Mouse (Mus musculus): ENCODE measurements at regions not wholly inside any gene's neighbourhood (a gene's known extent, or its start where the extent isn't known, plus 50 kb on each side); places are given as distances from the start of the nearest gene placed in this dataset.

DNA sequence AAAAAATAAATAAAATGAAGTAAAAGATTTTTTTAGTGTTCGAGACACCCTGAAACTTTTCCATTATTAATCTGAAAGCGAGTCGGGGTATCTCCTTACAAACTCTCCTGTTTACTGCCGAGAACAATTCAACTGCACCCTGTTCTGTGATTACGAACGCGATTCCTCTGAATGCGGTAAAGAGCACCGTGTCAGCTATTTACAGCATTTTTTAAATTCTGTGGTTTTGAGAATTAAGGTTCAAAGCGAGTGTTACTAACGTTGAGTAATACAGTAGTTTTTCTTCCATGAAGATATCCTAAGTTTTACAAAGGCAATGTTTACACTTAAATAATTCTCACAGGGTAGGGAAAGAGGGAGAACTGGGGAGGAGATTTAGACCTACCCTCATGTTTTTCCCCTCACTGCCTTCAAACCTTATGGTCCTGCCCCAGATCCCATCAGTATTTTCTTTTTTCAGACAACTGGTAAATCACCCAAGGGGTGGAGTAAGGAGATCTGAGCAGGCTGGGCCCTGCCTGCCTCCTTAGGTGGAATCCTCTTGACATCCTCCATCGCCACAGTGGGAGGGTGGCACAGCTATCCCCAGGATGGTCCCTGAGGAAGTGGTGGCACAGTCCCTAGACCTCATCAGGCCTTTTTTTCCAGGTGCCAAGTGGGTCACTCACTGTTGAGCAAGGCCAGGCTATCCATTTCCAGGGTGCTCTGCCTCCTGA lies 89.9 kb upstream of the Cited2 start:
- Histone ChIP-seq H3K36me3 (ENCODE audit: control insufficient read depth, insufficient read depth, low read length) (no peaks in the 10 kb centered on the region), H3K4me2 (no peak overlapping the region), H3K4me1 (ENCODE audit: control insufficient read depth, insufficient read depth, low read length) (no peaks in the 10 kb centered on the region; the same call in 1 of the 2 replicates), H3K9me3 (replicated peaks; ENCODE audit: control insufficient read depth, low read length) (no peaks in the 10 kb centered on the region), H3K9ac (ENCODE audit: low read depth, low read length) (no peak overlapping the region), H3K4me3 (ENCODE audit: low read depth, low read length) (no peak overlapping the region), H3K27ac (ENCODE audit: low read depth, low read length) (no peak overlapping the region), H3K27me3 (ENCODE audit: control insufficient read depth, insufficient read depth, low read length) (no peaks in the 10 kb centered on the region)
- ATAC-seq (replicated peaks; ENCODE audit: insufficient number of reproducible peaks, low FRiP score, low TSS enrichment) = no peak
- 80% methylated on average over 12 of the region's 12 CpGs for WGBS (ENCODE audit: insufficient replicate concordance)

DNA sequence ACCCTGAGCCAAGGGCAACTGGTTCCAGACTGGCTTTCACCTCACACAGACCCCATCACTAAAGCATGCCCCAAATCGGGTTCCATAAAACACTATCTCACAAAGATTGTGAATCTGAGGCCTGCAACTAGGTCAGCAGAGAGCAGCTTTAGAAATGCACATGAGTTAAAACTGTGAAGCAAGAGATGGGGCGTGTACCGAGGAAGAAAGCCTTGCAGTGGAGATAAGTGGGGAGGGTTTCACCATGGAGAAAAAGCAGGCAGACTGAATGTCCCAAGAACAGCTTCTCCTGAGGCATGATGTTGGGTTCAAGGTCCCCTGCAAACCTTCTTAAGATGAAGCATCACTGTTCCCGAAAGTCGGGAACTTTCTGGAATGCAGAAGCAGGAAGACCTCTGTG lies 77.7 kb upstream of the Cited2 start:
- 72% methylated on average over 5 of the region's 5 CpGs for WGBS (ENCODE audit: insufficient replicate concordance)
- Histone ChIP-seq H3K9ac (ENCODE audit: low read depth, low read length) (no peak overlapping the region), H3K27ac (ENCODE audit: low read depth, low read length) (no peak overlapping the region), H3K27me3 (ENCODE audit: control insufficient read depth, insufficient read depth, low read length) (no peaks in the 10 kb centered on the region), H3K4me1 (ENCODE audit: control insufficient read depth, insufficient read depth, low read length) (peaks cover 3% of the 10 kb centered on the region; the same call in 1 of the 2 replicates), H3K36me3 (ENCODE audit: control insufficient read depth, insufficient read depth, low read length) (no peaks in the 10 kb centered on the region), H3K4me2 (no peak overlapping the region), H3K4me3 (ENCODE audit: low read depth, low read length) (no peak overlapping the region), H3K9me3 (replicated peaks; ENCODE audit: control insufficient read depth, low read length) (no peaks in the 10 kb centered on the region)
- no peak for ATAC-seq (replicated peaks; ENCODE audit: insufficient number of reproducible peaks, low FRiP score, low TSS enrichment)

DNA sequence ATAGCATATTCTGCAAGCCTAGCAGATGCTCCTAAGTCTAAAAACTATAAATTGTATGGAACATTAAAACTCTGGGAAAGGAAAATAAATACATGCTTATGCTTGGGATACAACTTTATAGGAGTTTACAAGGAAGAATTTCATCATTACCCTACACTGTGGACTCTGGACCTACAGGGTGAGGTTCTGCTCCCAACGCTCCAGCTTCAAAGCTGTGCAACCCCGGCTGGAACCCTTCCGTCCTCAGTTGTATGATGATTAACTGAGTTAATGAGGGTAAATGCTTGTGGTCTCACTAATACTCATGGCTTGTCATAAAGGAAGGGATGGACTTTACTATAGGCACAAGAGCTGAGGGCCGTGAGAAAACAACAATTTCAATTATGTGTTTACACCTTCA lies 76.6 kb upstream of the Cited2 start:
- 87% methylated on average over 4 of the region's 4 CpGs for WGBS (ENCODE audit: insufficient replicate concordance)
- H3K4me3 ChIP-seq (ENCODE audit: low read depth, low read length) = no peak overlapping the region
- H3K36me3 ChIP-seq (ENCODE audit: control insufficient read depth, insufficient read depth, low read length) = no peaks in the 10 kb centered on the region

DNA sequence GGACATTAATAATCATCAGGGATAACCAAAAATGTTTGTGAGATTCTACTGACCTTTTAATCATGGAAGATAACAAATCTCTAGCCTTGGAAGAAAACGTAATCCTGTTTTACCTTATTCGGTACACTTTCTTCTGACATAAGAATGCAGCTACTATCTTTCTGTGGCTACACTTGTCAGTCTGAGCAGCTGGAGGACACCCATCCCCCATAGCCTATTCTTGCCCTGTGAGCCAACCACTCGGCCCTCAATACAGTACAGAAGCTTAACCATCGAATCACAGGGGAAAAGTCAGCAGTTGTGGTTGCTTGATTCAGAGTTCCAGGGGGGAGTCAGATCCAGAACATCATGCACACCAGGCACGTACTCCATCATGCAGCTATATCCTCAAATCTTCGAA lies 74.9 kb upstream of the Cited2 start:
- H3K36me3 ChIP-seq (ENCODE audit: control insufficient read depth, insufficient read depth, low read length) = no peaks in the 10 kb centered on the region
- no peaks in the 10 kb centered on the region for H3K9me3 ChIP-seq (replicated peaks; ENCODE audit: control insufficient read depth, low read length)
- WGBS (ENCODE audit: insufficient replicate concordance) = 42% methylated on average over 6 of the region's 6 CpGs
- H3K4me2 ChIP-seq = no peak overlapping the region
- H3K4me3 ChIP-seq (ENCODE audit: low read depth, low read length) = no peak overlapping the region
- H3K9ac ChIP-seq (ENCODE audit: low read depth, low read length) = no peak overlapping the region
- no peak for ATAC-seq (replicated peaks; ENCODE audit: insufficient number of reproducible peaks, low FRiP score, low TSS enrichment)
- no peak overlapping the region for H3K27ac ChIP-seq (ENCODE audit: low read depth, low read length)
- H3K27me3 ChIP-seq (ENCODE audit: control insufficient read depth, insufficient read depth, low read length) = no peaks in the 10 kb centered on the region
- H3K4me1 ChIP-seq (ENCODE audit: control insufficient read depth, insufficient read depth, low read length) = peaks cover 8% of the 10 kb centered on the region

More for the DNA sequence above, 76.6 kb upstream of the Cited2 start:
- ATAC-seq (replicated peaks; ENCODE audit: insufficient number of reproducible peaks, low FRiP score, low TSS enrichment) = no peak
- Histone ChIP-seq H3K9ac (ENCODE audit: low read depth, low read length) (no peak overlapping the region), H3K9me3 (replicated peaks; ENCODE audit: control insufficient read depth, low read length) (no peaks in the 10 kb centered on the region), H3K27me3 (ENCODE audit: control insufficient read depth, insufficient read depth, low read length) (no peaks in the 10 kb centered on the region), H3K4me2 (no peak overlapping the region), H3K4me1 (ENCODE audit: control insufficient read depth, insufficient read depth, low read length) (peaks cover 3% of the 10 kb centered on the region; the same call in 1 of the 2 replicates), H3K27ac (ENCODE audit: low read depth, low read length) (no peak overlapping the region)

DNA sequence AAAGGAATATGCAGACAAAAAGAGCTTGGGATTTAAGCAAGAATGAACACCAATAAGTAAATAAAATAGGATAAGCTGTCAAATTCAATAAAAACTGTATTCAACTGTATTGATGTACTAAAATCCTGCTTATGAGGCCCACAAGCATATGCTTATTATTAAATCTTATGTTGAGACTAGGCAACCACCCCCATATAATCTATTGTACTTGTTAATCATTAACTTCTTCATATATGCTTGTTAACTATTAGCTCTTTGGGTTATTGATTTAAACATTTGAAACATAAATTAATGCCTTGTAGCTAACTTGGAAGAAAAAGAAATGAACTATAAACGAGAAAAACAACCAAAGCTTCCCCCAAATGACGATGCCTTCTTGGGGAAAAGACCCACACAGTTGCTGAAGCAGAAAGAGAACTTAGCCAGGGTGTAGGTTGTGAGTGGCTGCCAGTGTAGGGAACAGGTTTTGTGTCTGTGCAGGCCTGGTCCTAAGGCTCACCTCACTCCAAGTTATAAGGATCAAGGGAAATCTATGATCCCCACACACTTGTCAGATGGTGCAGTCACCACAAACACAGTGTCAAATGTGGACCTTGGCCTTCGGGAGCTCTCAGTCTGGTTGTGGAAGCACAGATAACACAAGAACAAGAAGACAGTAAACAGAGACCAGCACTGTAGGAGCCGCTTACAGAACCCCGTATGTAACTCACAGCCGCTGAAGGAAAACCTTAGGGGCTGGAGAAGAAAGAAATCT lies 71.8 kb upstream of the Cited2 start:
- ATAC-seq (replicated peaks; ENCODE audit: insufficient number of reproducible peaks, low FRiP score, low TSS enrichment) = no peak

DNA sequence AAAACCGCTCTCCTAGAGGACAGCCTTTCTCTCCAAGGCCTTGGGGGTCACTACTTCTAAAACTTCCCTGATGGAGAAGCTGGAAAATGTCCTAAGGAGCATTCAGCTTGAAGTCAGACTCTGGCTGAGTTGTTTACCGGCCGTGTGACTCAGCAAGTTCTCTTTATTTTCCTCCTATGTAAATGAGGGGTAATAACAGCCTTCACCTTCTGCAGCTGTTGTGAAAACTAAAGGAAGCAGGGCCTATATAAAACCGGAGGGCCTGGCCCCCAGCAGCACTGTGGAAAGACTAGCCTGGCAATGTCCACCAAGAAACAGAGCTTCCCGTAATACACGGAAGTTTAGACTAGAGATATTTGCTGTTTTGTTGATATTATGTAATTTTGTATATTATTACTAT lies 69.7 kb upstream of the Cited2 start:
- ATAC-seq (replicated peaks; ENCODE audit: insufficient number of reproducible peaks, low FRiP score, low TSS enrichment) = 0 out of 2 replicates have a peak, but pooled peaks have one; percentile 55
- no peak overlapping the region for H3K9ac ChIP-seq (ENCODE audit: low read depth, low read length)
- WGBS (ENCODE audit: insufficient replicate concordance) = 52% methylated on average over 6 of the region's 6 CpGs

More for the DNA sequence above, 71.8 kb upstream of the Cited2 start:
- H3K4me3 ChIP-seq (ENCODE audit: low read depth, low read length) = no peak overlapping the region
- H3K36me3 ChIP-seq (ENCODE audit: control insufficient read depth, insufficient read depth, low read length) = no peaks in the 10 kb centered on the region
- no peaks in the 10 kb centered on the region for H3K9me3 ChIP-seq (replicated peaks; ENCODE audit: control insufficient read depth, low read length)
- H3K4me1 ChIP-seq (ENCODE audit: control insufficient read depth, insufficient read depth, low read length) = peaks cover 16% of the 10 kb centered on the region
- H3K27ac ChIP-seq (ENCODE audit: low read depth, low read length) = no peak overlapping the region
- no peaks in the 10 kb centered on the region for H3K27me3 ChIP-seq (ENCODE audit: control insufficient read depth, insufficient read depth, low read length)
- H3K9ac ChIP-seq (ENCODE audit: low read depth, low read length) = no peak overlapping the region
- 50% methylated on average over 6 of the region's 6 CpGs for WGBS (ENCODE audit: insufficient replicate concordance)
- H3K4me2 ChIP-seq = no peak overlapping the region

DNA sequence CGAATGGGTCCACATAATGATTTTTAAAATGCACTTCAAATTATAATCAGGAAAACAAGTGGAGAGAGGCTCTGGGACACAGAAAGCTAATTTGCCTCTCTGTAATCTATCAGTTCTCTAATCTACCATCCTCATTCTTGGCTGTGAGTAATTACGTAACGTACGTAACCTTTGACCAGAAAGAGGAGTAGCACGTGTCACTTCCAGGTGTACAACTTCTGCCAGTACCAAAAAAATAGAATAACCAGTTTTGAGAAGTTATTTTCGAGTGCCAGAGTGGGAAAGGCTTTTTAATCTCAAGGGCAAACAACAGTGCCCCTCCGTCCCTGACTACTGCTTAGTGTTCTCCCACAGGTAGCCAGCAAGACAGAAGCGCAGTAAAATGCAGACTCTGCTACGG lies 69.2 kb upstream of the Cited2 start:
- Histone ChIP-seq H3K4me3 (ENCODE audit: low read depth, low read length) (no peak overlapping the region), H3K4me2 (no peak overlapping the region), H3K27me3 (ENCODE audit: control insufficient read depth, insufficient read depth, low read length) (no peaks in the 10 kb centered on the region), H3K9me3 (replicated peaks; ENCODE audit: control insufficient read depth, low read length) (no peaks in the 10 kb centered on the region), H3K27ac (ENCODE audit: low read depth, low read length) (no peak overlapping the region), H3K36me3 (ENCODE audit: control insufficient read depth, insufficient read depth, low read length) (no peaks in the 10 kb centered on the region), H3K9ac (ENCODE audit: low read depth, low read length) (no peak overlapping the region), H3K4me1 (ENCODE audit: control insufficient read depth, insufficient read depth, low read length) (peaks cover 22% of the 10 kb centered on the region)
- no peak for ATAC-seq (replicated peaks; ENCODE audit: insufficient number of reproducible peaks, low FRiP score, low TSS enrichment)
- WGBS (ENCODE audit: insufficient replicate concordance) = 62% methylated on average over 9 of the region's 9 CpGs

More for the DNA sequence above, 69.7 kb upstream of the Cited2 start:
- no peaks in the 10 kb centered on the region for H3K27me3 ChIP-seq (ENCODE audit: control insufficient read depth, insufficient read depth, low read length)
- H3K36me3 ChIP-seq (ENCODE audit: control insufficient read depth, insufficient read depth, low read length) = no peaks in the 10 kb centered on the region
- H3K4me3 ChIP-seq (ENCODE audit: low read depth, low read length) = no peak overlapping the region
- H3K9me3 ChIP-seq (replicated peaks; ENCODE audit: control insufficient read depth, low read length) = no peaks in the 10 kb centered on the region
- H3K4me1 ChIP-seq (ENCODE audit: control insufficient read depth, insufficient read depth, low read length) = peaks cover 22% of the 10 kb centered on the region
- no peak overlapping the region for H3K4me2 ChIP-seq
- H3K27ac ChIP-seq (ENCODE audit: low read depth, low read length) = no peak overlapping the region

DNA sequence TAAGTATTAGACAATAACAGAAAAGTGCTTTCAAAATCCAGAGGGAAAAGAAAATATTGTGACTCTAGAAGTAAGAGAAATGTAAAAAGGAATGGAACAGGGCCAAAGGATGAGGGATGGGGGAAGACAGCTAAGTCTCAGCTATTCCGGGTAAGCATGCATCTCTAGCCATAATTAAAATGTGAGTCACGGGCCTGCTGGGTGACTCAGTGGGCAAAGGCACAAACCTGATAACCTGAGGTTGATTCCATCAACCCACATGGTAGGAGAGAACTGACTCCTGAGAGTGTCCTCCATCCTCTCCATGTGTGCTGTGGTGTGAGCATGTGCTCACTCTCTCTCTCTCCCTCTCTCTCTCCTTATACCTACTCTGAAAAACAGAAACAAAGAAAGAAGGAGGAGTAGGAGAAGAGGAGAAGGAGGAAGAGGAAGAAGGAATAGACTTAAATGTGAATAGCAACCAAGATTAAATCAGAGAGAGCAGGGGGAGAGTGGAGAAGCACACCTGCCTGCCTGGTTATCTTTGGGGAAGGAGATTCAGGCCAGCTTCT lies 68.6 kb upstream of the Cited2 start:
- WGBS (ENCODE audit: insufficient replicate concordance) = 52% methylated on average over 2 of the region's 2 CpGs
- Histone ChIP-seq H3K36me3 (ENCODE audit: control insufficient read depth, insufficient read depth, low read length) (no peaks in the 10 kb centered on the region), H3K9ac (ENCODE audit: low read depth, low read length) (no peak overlapping the region), H3K9me3 (replicated peaks; ENCODE audit: control insufficient read depth, low read length) (no peaks in the 10 kb centered on the region), H3K4me1 (ENCODE audit: control insufficient read depth, insufficient read depth, low read length) (peaks cover 22% of the 10 kb centered on the region), H3K4me3 (ENCODE audit: low read depth, low read length) (no peak overlapping the region), H3K27me3 (ENCODE audit: control insufficient read depth, insufficient read depth, low read length) (no peaks in the 10 kb centered on the region), H3K4me2 (no peak overlapping the region), H3K27ac (ENCODE audit: low read depth, low read length) (no peak overlapping the region)
- ATAC-seq (replicated peaks; ENCODE audit: insufficient number of reproducible peaks, low FRiP score, low TSS enrichment) = no peak
